Mouse (Mus musculus) layer of hippocampus, postnatal 25 days (tissue): ENCODE data around the gene Cemip2. TPM values are rescaled to one million over a fixed set of nuclear protein-coding genes. Genes with fewer than 3 reads are reported as not detected.

Experiments
- DNase-seq, 2 experiments: peaks; one replicate each; pipeline ENCODE4 v3.0.0; 2022; ENCODE audit warnings: mixed read lengths in 2 of 2, low spot score in 1 of 2; ENCODE audit errors: extremely low spot score in 1 of 2
- total RNA-seq, 2 experiments: library from RNA; stranded (reverse); gene quantifications; 2 replicates each; pipeline ENCODE4 v1.2.3; 2021

Gene Cemip2
- total RNA-seq, 2 experiments from 2014 or later: 12.6 to 15.3 TPM

GRCm38 (mm10) chr19:21810135-21810534 is 32.0 kb downstream of the Cemip2 start:
- DNase-seq: no peak

- no peak for DNase-seq
These were observed 35.4 kb downstream of the Cemip2 start for GRCm38 (mm10) chr19:21813560-21813959.

- DNase-seq: no peak
These were observed 36.4 kb downstream of the Cemip2 start for GRCm38 (mm10) chr19:21814433-21815020.

- DNase-seq: no peak
These were observed 38.1 kb downstream of the Cemip2 start for GRCm38 (mm10) chr19:21816260-21816659.

- DNase-seq: no peak
These were observed 40.0 kb downstream of the Cemip2 start for GRCm38 (mm10) chr19:21818021-21818725.

GRCm38 (mm10) chr19:21819585-21819984 is 41.4 kb downstream of the Cemip2 start:
- no peak for DNase-seq

- DNase-seq: no peak
These were observed 42.0 kb downstream of the Cemip2 start for GRCm38 (mm10) chr19:21820126-21820525.

GRCm38 (mm10) chr19:21821877-21822276 is 43.7 kb downstream of the Cemip2 start:
- DNase-seq: no peak

GRCm38 (mm10) chr19:21824146-21824545 is 46.0 kb downstream of the Cemip2 start:
- DNase-seq: no peak

- DNase-seq: no peak
These were observed 47.2 kb downstream of the Cemip2 start for GRCm38 (mm10) chr19:21825128-21825885.

GRCm38 (mm10) chr19:21833416-21833992 is 55.4 kb downstream of the Cemip2 start:
- DNase-seq: no peak

GRCm38 (mm10) chr19:21834952-21835351 is 56.8 kb downstream of the Cemip2 start:
- no peak for DNase-seq

GRCm38 (mm10) chr19:21850721-21851120 is 72.6 kb downstream of the Cemip2 start:
- no peak for DNase-seq

- no peak for DNase-seq
These were observed 76.5 kb downstream of the Cemip2 start for GRCm38 (mm10) chr19:21854526-21855228.

GRCm38 (mm10) chr19:21855421-21856128 is 77.4 kb downstream of the Cemip2 start:
- no peak for DNase-seq

- no peak for DNase-seq
These were observed 80.8 kb downstream of the Cemip2 start for GRCm38 (mm10) chr19:21858846-21859521.

GRCm38 (mm10) chr19:21860132-21860531 is 82.0 kb downstream of the Cemip2 start:
- no peak for DNase-seq

- no peak for DNase-seq
These were observed 82.8 kb downstream of the Cemip2 start for GRCm38 (mm10) chr19:21860894-21861293.

GRCm38 (mm10) chr19:21862289-21862990 is 84.3 kb downstream of the Cemip2 start:
- no peak for DNase-seq
